Mouse (Mus musculus): Measurements from ENCODE around the gene Kif5c.

GRCm38 (mm10) chr2:49811420-49811819 lies 192.3 kb downstream of the Kif5c start:
- TF ChIP-seq POLR2A (IDR thresholded peaks at IDR 0.05; ENCODE audit: low read depth, low read length) (no peak), CTCF (IDR thresholded peaks at IDR 0.05; ENCODE audit: borderline replicate concordance, insufficient read depth, low read length) (no peak)
